Mouse (Mus musculus) large intestine, adult 2 months (tissue): Measurements from ENCODE around the gene Nrxn2. TPM values are rescaled to one million over a fixed set of nuclear protein-coding genes. Genes with fewer than 3 reads are reported as not detected.
A peak's percentile ranks its signal among the peaks of the same experiment; 100 is the strongest.

Source experiments
- DNase-seq: peaks from one replicate; pipeline ENCODE4 v3.0.0-alpha.2; 2012; ENCODE audit warnings: low read depth, low spot score
- WGBS: fragments of 180-500 bp; shearing (Covaris S2); methylation state at CpG from one replicate; pipeline ENCODE4 v1.1.7; 2018; 5-methylcytosine and 5-hydroxymethylcytosine counted together
- polyA plus RNA-seq: library from polyadenylated mRNA; depleted of rRNA; stranded (reverse); fragments of >200 nt; gene quantifications from 2 replicates; pipeline ENCODE4 v1.2.3, GENCODE M21; 2012; rRNA removed

Gene Nrxn2
- 1.5 and 2.1 TPM in 2 replicates for polyA plus RNA-seq

GRCm38 (mm10) chr19:6418233-6418879, at the start of gene Nrxn2:
TSS of gene Nrxn2 (plus strand) at chr19:6418731.
- DNase-seq = peak; percentile 38

GRCm38 (mm10) chr19:6370175-6370574, 48.4 kb upstream of the Nrxn2 start:
- WGBS = 78% methylated on average over 2 of the region's 2 CpGs
- DNase-seq = no peak

More at GRCm38 (mm10) chr19:6418233-6418879, at the start of gene Nrxn2:
- under 1% methylated on average over 46 of the region's 46 CpGs for WGBS

- DNase-seq = no peak
- 91% methylated on average over 3 of the region's 3 CpGs for WGBS
Measured at GRCm38 (mm10) chr19:6372433-6372832, 46.1 kb upstream of the Nrxn2 start.

- WGBS = 54% methylated on average over 12 of the region's 12 CpGs
- no peak for DNase-seq
Measured at GRCm38 (mm10) chr19:6373539-6374400, 44.8 kb upstream of the Nrxn2 start.

- WGBS = 97% methylated on average over 10 of the region's 10 CpGs
- no peak for DNase-seq
Measured at GRCm38 (mm10) chr19:6374571-6374970, 44.0 kb upstream of the Nrxn2 start.

DNA sequence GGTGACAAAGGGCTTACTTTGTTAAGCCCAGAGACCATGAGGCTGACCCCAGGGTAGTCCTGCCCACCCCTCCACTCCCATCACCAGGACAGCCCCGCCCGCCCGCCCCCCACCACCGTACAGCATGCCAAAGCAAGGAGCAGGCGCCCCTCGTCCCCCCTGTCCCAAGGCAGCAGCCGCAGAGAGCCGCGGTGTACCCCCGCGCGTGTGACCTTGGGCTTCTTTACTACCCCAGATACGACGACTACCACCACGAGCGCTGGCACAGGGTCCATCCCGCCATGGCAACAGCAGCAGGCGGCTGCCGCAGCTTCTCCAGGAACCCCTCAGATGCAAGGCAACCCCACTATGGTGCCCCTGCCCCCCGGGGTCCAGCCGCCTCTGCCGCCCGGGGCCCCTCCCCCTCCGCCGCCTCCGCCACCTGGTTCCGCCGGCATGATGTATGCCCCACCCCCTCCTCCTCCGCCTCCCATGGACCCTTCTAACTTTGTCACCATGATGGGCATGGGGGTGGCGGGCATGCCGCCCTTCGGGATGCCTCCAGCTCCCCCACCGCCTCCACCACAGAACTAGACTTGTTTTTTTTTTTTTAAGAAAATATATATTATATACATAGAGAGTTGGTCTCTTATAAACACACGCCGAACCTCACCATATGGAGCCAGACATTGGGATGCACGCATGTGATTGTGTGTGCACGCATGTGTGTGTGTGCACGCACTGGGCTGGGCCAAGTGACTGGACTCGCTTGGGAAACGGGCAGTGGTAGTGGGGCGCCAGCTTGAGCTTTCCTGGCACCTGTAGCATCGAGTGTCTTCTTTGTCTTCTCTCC, 42.9 kb upstream of the Nrxn2 start:
- DNase-seq = no peak

DNA sequence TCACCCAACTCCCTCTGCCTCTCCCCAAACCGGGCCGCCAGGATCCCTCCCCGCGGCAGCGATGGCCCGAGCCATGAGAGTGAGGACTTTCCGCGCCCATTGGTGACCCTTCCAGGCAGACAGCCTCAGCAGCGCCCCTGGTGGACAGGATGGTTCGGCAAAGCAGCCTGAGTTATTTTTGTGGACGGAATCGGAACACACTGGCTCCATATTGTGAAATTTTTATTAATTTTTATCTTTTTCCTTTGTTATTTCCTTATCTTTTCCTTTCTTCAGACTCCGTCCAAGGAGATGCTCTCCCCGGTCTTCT, 42.3 kb upstream of the Nrxn2 start:
- no peak for DNase-seq
- 73% methylated on average over 14 of the region's 14 CpGs for WGBS

More for the DNA sequence above, 42.9 kb upstream of the Nrxn2 start:
- 93% methylated on average over 41 of the region's 42 CpGs for WGBS

- 60% methylated on average over 2 of the region's 2 CpGs for WGBS
Measured at GRCm38 (mm10) chr19:6376643-6377042, 41.9 kb upstream of the Nrxn2 start.

GRCm38 (mm10) chr19:6377327-6378040, 41.0 kb upstream of the Nrxn2 start:
- DNase-seq = no peak
- 83% methylated on average over 11 of the region's 11 CpGs for WGBS

More at GRCm38 (mm10) chr19:6376643-6377042, 41.9 kb upstream of the Nrxn2 start:
- DNase-seq = no peak

GRCm38 (mm10) chr19:6380411-6381166, 37.9 kb upstream of the Nrxn2 start:
- no peak for DNase-seq

DNA sequence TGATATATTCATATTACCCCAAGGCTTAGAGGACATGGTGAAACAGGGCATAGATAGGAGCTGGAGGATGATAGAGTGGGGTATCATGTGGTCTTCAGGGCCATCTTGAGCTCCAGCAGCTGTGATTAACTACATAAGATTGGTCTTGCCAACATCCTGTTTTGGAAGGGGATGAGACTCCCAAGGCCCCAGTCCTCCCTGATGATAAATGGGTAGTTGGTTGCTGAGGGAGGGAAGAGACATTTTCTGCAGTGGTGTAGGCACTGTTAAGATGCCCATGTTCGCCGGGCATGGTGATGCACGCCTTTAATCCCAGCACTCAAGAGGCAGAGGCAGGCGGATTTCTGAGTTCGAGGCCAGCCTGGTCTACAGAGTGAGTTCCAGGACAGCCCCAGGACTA, 37.3 kb upstream of the Nrxn2 start:
- no peak for DNase-seq
- 97% methylated on average over 5 of the region's 5 CpGs for WGBS

More at GRCm38 (mm10) chr19:6380411-6381166, 37.9 kb upstream of the Nrxn2 start:
- WGBS = 84% methylated on average over 9 of the region's 9 CpGs

DNA sequence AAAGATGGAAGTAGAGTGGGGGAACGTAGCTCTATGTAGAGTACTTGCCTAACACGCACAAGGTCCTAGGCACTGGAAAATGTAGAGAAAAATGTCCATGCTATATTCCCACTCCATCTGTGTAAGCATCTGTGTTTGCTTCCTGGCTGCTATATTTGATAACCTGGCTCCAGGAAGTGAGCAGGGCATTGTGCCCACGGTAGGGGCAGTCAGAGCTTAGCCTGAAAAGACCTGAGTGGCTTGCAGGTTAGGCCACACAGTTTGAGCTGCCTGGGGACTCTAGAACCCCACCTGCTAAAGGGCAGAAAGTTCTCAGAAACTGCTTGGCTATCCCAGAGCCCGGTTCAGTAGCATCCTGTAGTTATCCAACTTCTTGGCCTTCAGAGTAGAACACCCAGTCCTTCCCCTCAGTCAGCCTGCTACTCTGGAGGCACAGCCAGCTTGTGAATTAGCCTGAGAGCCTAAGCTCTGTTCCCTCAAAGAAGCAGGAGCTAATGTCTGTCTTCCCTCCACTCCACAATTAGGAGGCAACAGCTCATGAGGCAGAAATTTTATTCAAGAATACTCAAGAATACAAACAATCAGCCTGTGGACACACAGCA, 36.1 kb upstream of the Nrxn2 start:
- WGBS = 55% methylated on average over 4 of the region's 4 CpGs
- DNase-seq = no peak

- DNase-seq = no peak
- WGBS = 45% methylated on average over 5 of the region's 5 CpGs
Measured at GRCm38 (mm10) chr19:6383470-6383869, 35.1 kb upstream of the Nrxn2 start.

- 32% methylated on average over 7 of the region's 7 CpGs for WGBS
- DNase-seq = no peak
Measured at GRCm38 (mm10) chr19:6384128-6384527, 34.4 kb upstream of the Nrxn2 start, which contains the start of gene Pygm. TSS of gene Pygm (plus strand) at chr19:6384399.

- WGBS = 53% methylated on average over 11 of the region's 11 CpGs
- DNase-seq = no peak
Measured at GRCm38 (mm10) chr19:6384954-6385353, 33.6 kb upstream of the Nrxn2 start.

- 74% methylated on average over 5 of the region's 5 CpGs for WGBS
- DNase-seq = no peak
Measured at GRCm38 (mm10) chr19:6385419-6385818, 33.1 kb upstream of the Nrxn2 start.

GRCm38 (mm10) chr19:6385821-6386220, 32.7 kb upstream of the Nrxn2 start:
- DNase-seq = no peak
- 78% methylated on average over 7 of the region's 7 CpGs for WGBS

DNA sequence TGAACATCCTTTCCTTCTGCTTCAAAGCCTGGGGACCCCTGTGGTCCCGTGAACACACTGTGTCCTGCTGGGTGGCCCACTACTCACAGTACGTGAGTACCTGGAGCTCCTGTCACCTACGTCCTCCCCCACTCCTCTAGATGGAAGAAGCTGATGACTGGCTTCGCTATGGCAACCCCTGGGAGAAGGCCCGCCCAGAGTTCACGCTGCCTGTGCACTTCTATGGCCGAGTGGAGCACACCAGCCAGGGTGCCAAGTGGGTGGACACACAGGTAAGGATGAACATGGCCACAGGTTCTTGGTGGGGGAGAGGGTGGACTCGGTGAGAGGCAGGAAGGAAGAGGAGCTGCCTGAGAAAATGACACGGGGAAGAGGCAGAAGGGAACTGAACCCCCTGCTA, 32.3 kb upstream of the Nrxn2 start:
- 84% methylated on average over 9 of the region's 9 CpGs for WGBS
- no peak for DNase-seq
